In genomic region chr9:115179935-115180334, GRCm38 (mm10) we compare ENCODE assay signal across 10 mouse cellular contexts.
DNase-seq lines count a peak whose midpoint lies in the region; ATAC-seq lines count a peak whose summit lies in the region.
"Had no signal": no experiment of that assay in that cellular context is flagged by ENCODE, and none has a peak within 500 bp of the region (broad histone marks: within the 10 kb centered on the region; RNA-seq: fewer than 3 reads in every experiment).

No protein-coding gene starts in this region.

- no peak overlapping the region for H3K9ac ChIP-seq in kidney, embryonic 16.5 days (replicated peaks; ENCODE audit: low read length)
- H3K9ac ChIP-seq in intestine, embryonic 16.5 days (ENCODE audit: low read depth, low read length) = no peak overlapping the region
- H3K9ac ChIP-seq: embryonic facial prominence, embryonic 13.5 days had no signal

- H3K27me3 ChIP-seq in kidney, embryonic 16.5 days (ENCODE audit: insufficient read depth, low read length) = no peaks in the 10 kb centered on the region
- no peaks in the 10 kb centered on the region for H3K27me3 ChIP-seq in intestine, embryonic 16.5 days (replicated peaks; ENCODE audit: control insufficient read depth, insufficient read depth, low read length)
- H3K27me3 ChIP-seq: embryonic facial prominence, embryonic 13.5 days had no signal

- DNase-seq in kidney, adult 18-20 months = no peak
- peak; percentile 19 for DNase-seq in right cerebral cortex, adult 18-20 months
- no peak for DNase-seq in right cerebral cortex, postnatal 36 days (ENCODE audit: low spot score in 2 of 2)
- peak; percentile 17 for DNase-seq in retina, postnatal 7 days (ENCODE audit: low read depth, low spot score)
- no peak for DNase-seq in adrenal gland, postnatal 10 days
- DNase-seq: adrenal gland, postnatal 14 days; thymus, postnatal 4 days had no signal

- no peak overlapping the region for H3K4me3 ChIP-seq in kidney, embryonic 16.5 days (ENCODE audit: low read length)
- no peak overlapping the region for H3K4me3 ChIP-seq in intestine, embryonic 16.5 days (ENCODE audit: low read length)
- H3K4me3 ChIP-seq: embryonic facial prominence, embryonic 13.5 days had no signal

- H3K4me1 ChIP-seq in kidney, embryonic 16.5 days (ENCODE audit: insufficient read depth, low read length) = 0 out of 2 replicates have a peak, but pooled peaks cover 4% of the 10 kb centered on the region
- H3K4me1 ChIP-seq in intestine, embryonic 16.5 days (ENCODE audit: control insufficient read depth, insufficient read depth, low read length) = peaks cover 3% of the 10 kb centered on the region

- no peaks in the 10 kb centered on the region for H3K9me3 ChIP-seq in kidney, embryonic 16.5 days (ENCODE audit: low read length)
- H3K9me3 ChIP-seq in intestine, embryonic 16.5 days (ENCODE audit: control insufficient read depth, low read length) = no peaks in the 10 kb centered on the region
- H3K9me3 ChIP-seq: embryonic facial prominence, embryonic 13.5 days had no signal

- H3K4me2 ChIP-seq in kidney, embryonic 16.5 days (replicated peaks; ENCODE audit: low read depth, low read length) = no peak overlapping the region
- H3K4me2 ChIP-seq in intestine, embryonic 16.5 days (ENCODE audit: low read depth, low read length) = no peak overlapping the region
- H3K4me2 ChIP-seq: embryonic facial prominence, embryonic 13.5 days had no signal

- WGBS in kidney, embryonic 16.5 days = 61% methylated on average over 8 of the region's 8 CpGs
- 42% methylated on average over 8 of the region's 8 CpGs for WGBS in intestine, embryonic 16.5 days

- H3K36me3 ChIP-seq in kidney, embryonic 16.5 days (ENCODE audit: insufficient read depth, low read length) = no peaks in the 10 kb centered on the region
- 0 out of 2 replicates have a peak, but pooled peaks cover 2% of the 10 kb centered on the region for H3K36me3 ChIP-seq in intestine, embryonic 16.5 days (ENCODE audit: control insufficient read depth, insufficient read depth, low read length)
- H3K36me3 ChIP-seq: embryonic facial prominence, embryonic 13.5 days had no signal

- ATAC-seq in kidney, embryonic 16.5 days (ENCODE audit: low FRiP score, low TSS enrichment) = peak; percentile 67; the same call in 1 of the 2 replicates
- peak; percentile 64; the same call in 1 of the 2 replicates for ATAC-seq in intestine, embryonic 16.5 days

- H3K27ac ChIP-seq in kidney, embryonic 16.5 days (ENCODE audit: low read length) = no peak overlapping the region
- no peak overlapping the region for H3K27ac ChIP-seq in intestine, embryonic 16.5 days (ENCODE audit: low read length)
- H3K27ac ChIP-seq: embryonic facial prominence, embryonic 13.5 days had no signal

Comparison
In these comparisons a context has a peak if more than half of its experiments do, and no peak if none do; other contexts are left out.
1. DNase-seq: peak in right cerebral cortex, adult 18-20 months (single experiment) and retina, postnatal 7 days (single experiment); none in kidney, adult 18-20 months (single experiment), right cerebral cortex, postnatal 36 days (0 of 2) and adrenal gland, postnatal 10 days (single experiment).